Mouse (Mus musculus) ovary, postnatal 36 days (tissue): ENCODE measurements at regions not wholly inside any gene's neighbourhood (a gene's known extent, or its start where the extent isn't known, plus 50 kb on each side); places are given as distances from the start of the nearest gene placed in this dataset.
A peak's percentile ranks its signal among the peaks of the same experiment; 100 is the strongest.

ENCODE experiments used
- DNase-seq: peaks from one replicate; pipeline ENCODE4 v3.0.0; 2022; ENCODE audit warnings: low spot score, mixed read lengths

GRCm38 (mm10) chr5:44416844-44417589 lies 190.6 kb upstream of the Tapt1 start:
- DNase-seq, result no peak

GRCm38 (mm10) chr5:44414441-44414840 lies 188.0 kb upstream of the Tapt1 start:
- peak; percentile 23 for DNase-seq

DNA sequence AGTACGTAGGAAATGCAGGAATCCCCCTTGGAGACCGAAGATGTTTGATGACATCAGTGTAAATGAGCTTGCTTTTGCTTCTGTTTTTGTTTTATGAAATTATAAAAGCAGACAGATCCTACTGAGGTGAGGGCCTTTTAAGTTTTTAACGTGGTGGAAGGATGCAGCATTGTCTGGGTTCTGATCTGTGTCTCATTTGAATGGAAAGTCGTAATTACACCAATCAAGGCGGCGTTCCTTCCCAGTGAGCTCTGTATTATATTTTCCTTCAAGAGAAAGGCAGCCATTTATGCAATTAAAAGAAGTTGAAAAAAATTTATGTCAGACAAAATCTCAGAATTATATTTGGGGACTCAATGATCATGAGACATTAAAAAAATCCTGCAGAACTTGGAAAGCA lies 176.9 kb upstream of the Tapt1 start:
- no peak for DNase-seq

- no peak for DNase-seq
These were observed 174.3 kb upstream of the Tapt1 start for GRCm38 (mm10) chr5:44400573-44401332.

GRCm38 (mm10) chr5:44387237-44387810 lies 160.9 kb upstream of the Tapt1 start:
- DNase-seq, result peak; percentile 3

GRCm38 (mm10) chr5:44386176-44386575 lies 159.8 kb upstream of the Tapt1 start:
- no peak for DNase-seq

- no peak for DNase-seq
These were observed 156.6 kb upstream of the Tapt1 start for GRCm38 (mm10) chr5:44383049-44383448.

DNA sequence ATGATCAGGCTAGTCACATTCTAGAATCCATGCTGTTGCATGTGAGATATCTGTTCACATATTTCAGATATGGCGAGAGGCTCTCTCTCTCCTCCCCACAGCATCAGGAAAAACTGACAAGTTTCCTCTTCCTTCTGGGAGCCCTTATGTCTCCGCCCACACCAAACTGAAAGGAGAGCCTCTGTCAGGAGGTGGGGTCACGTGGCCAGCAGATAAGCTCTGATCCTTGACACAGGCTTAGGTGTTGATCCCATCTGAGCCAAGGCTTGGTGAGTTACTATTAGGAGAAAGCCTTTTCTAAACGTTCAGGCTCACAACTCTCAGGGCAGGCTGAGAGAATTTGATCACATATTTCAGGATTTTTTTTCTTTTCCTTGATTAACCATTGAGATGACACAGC lies 143.6 kb upstream of the Tapt1 start:
- DNase-seq, result no peak

DNA sequence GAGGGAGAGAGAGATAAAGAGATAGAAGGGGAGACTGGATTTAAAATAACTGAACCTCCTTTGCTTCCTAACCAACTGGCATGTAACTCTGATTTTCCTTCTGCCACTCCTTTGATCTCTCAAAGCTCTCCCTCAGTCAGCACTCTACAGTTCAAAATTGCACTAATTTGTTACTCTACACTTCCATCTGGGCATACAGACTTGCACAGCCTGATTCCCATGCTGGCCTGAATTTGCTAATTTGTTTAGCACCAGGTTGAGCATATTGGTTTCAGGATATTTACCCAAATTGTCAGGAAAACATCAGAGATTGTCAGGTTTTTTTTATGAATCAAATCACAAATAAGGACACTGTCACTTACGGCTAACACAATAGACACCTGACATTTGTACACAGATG lies 125.9 kb upstream of the Tapt1 start:
- no peak for DNase-seq

GRCm38 (mm10) chr5:44341457-44342014 lies 115.1 kb upstream of the Tapt1 start:
- no peak for DNase-seq

DNA sequence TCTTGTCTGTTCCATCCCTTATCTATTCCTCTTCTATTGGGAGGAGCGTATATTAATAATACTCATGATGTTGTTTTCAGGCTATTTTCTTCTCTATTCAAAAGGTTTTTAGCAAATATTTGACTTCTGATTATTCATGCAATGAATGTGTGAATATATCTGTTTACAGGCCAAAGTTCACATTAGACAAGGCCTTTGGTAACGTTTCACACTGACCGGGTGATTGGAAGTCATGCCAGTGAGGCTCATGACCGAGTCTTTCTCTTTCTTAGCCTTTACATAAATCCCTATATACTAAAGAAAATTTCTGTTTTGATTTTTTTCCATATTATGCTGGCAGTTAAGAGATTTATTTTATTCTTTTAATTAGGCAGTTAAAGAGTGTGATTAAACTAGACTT lies 112.2 kb upstream of the Tapt1 start:
- DNase-seq, result no peak

- no peak for DNase-seq
These were observed 109.3 kb upstream of the Tapt1 start for GRCm38 (mm10) chr5:44335756-44336155.

DNA sequence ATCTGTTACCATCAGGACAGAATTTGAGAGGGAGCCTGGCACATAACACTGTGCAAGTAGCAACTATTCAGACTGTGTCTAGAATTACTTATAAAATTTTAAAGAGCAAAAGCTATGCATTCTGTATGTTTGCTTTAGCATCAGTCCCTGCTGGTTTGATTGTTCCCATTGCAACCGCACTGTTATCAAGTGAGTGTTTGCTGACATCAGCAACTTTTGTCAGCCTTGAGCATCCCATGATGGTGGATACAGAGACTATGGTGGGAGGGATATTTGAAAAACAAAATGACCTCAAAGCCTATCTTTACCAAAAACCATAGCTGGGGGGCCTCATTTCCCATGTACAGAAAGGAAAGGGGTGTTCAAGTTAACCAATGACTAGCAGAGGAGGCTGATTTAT lies 93.2 kb upstream of the Tapt1 start:
- no peak for DNase-seq

DNA sequence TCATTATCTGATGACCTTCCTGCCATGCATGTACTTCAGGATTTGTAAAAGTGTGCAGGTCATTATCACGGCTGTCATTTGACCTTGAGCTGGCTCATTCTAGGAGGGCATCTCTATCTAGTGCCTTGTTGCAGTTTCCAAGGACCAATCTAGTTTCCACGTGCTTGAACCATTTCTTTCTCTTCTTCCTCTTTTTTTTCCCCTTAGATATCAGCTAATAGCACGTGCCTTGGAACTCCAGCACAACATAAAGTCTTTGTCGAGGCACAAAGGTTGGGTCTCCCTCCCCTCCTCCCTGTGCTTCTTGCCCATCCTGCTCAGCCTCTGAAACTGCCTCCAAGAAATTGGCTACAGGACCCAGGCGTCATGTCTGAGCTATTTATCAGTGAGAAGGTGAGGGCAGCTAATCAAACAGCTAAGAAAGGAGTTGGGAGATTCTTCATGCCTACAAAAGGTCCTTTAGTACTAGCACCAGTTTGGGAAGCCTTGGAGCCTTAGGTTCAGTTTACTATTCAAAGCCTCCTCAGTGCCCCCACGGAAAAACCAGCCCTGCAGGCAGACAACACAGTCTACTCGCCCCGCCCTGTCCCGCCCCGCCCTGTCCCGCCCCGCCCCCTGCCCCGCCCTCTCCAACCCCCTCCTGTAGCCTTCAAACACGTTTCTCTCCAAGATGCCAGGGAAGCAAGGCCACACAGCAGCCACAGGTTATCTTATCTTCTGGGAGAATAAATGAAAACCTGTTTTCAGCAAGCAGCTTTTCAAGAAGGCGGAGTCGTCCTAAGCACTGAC lies 80.5 kb upstream of the Tapt1 start:
- DNase-seq, result no peak

- peak; percentile 31 for DNase-seq
These were observed 77.7 kb upstream of the Tapt1 start for GRCm38 (mm10) chr5:44303886-44304855.

DNA sequence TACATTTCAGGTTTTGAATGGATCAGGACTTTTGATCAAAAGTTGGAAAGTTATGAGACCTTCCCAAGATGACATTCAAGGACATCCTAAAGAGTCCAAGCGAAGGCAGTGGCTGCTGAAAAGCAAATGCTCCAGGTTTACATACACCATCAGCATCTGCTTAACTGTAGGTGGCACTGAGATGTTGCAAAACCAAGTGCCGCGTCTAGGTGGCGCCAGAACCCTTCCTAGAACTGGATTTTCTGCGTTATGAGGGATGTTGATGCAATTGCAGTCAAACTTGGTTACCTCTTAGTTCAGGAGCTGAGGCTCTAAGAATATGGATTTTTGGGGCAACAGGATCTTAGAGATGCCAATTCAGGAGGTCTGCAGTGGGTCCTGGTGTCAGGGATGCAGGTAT lies 58.0 kb upstream of the Tapt1 start:
- DNase-seq, result peak; percentile 74
